In genomic region chr2:11447865-11448264, GRCm38 (mm10) we compare ENCODE assay signal across 18 mouse cellular contexts.
DNase-seq lines count a peak whose midpoint lies in the region; ATAC-seq and TF ChIP-seq lines count a peak whose summit lies in the region.
"Had no signal": no experiment of that assay in that cellular context is flagged by ENCODE, and none has a peak within 500 bp of the region (broad histone marks: within the 10 kb centered on the region; RNA-seq: fewer than 3 reads in every experiment).

No protein-coding gene starts in this region.

- no peaks in the 10 kb centered on the region for H3K9me3 ChIP-seq in liver, postnatal 0 days (ENCODE audit: low read length)
- H3K9me3 ChIP-seq in liver, embryonic 11.5 days (ENCODE audit: control insufficient read depth, low read length): no peaks in the 10 kb centered on the region
- no peaks in the 10 kb centered on the region for H3K9me3 ChIP-seq in kidney, postnatal 0 days (replicated peaks; ENCODE audit: low read length)
- H3K9me3 ChIP-seq in hindbrain, embryonic 16.5 days (ENCODE audit: control insufficient read depth, low read length): no peaks in the 10 kb centered on the region
- H3K9me3 ChIP-seq: hindbrain, embryonic 12.5 days; limb, embryonic 15.5 days had no signal

- H3K4me1 ChIP-seq in liver, postnatal 0 days (ENCODE audit: insufficient read depth): peaks cover 3% of the 10 kb centered on the region; the same call in 1 of the 2 replicates
- H3K4me1 ChIP-seq in liver, embryonic 11.5 days (replicated peaks; ENCODE audit: control insufficient read depth, insufficient read depth, low read length): no peaks in the 10 kb centered on the region
- H3K4me1 ChIP-seq in kidney, postnatal 0 days (replicated peaks; ENCODE audit: insufficient read depth, low read length): no peaks in the 10 kb centered on the region
- H3K4me1 ChIP-seq in hindbrain, embryonic 16.5 days (ENCODE audit: control insufficient read depth, insufficient read depth, low read depth, low read length): no peaks in the 10 kb centered on the region
- H3K4me1 ChIP-seq: hindbrain, embryonic 12.5 days; limb, embryonic 15.5 days had no signal

- peak; percentile 13 for DNase-seq in gastrocnemius, postnatal 25 days
- DNase-seq in gastrocnemius, adult 8-10 months (ENCODE audit: low spot score in 2 of 2): no peak
- DNase-seq in liver, postnatal 0 days: no peak
- DNase-seq in liver, embryonic 11.5 days (ENCODE audit: low spot score): no peak
- peak; percentile 29 for DNase-seq in kidney, postnatal 0 days (ENCODE audit: low spot score)
- DNase-seq in lung, postnatal 36 days: peak; percentile 59
- DNase-seq in spleen, postnatal 14 days (ENCODE audit: low spot score in 2 of 2): no peak
- DNase-seq: cerebellum, adult 11 months; cerebellum, postnatal 36 days; forebrain, postnatal 0 days; gastrocnemius, postnatal 36 days; layer of hippocampus, adult 9-11 months; thymus, postnatal 4 days had no signal

- WGBS in liver, postnatal 0 days (ENCODE audit: insufficient replicate concordance): 47% methylated on average over 2 of the region's 2 CpGs
- WGBS in liver, embryonic 11.5 days: 59% methylated on average over 2 of the region's 2 CpGs
- 51% methylated on average over 2 of the region's 2 CpGs for WGBS in kidney, postnatal 0 days
- WGBS in hindbrain, embryonic 16.5 days: 53% methylated on average over 2 of the region's 2 CpGs

- no peak overlapping the region for H3K4me2 ChIP-seq in liver, postnatal 0 days (ENCODE audit: low read depth, low read length)
- H3K4me2 ChIP-seq in liver, embryonic 11.5 days: no peak overlapping the region
- no peak overlapping the region for H3K4me2 ChIP-seq in kidney, postnatal 0 days (ENCODE audit: low read length)
- H3K4me2 ChIP-seq in hindbrain, embryonic 16.5 days (ENCODE audit: low read length): no peak overlapping the region
- H3K4me2 ChIP-seq: hindbrain, embryonic 12.5 days; limb, embryonic 15.5 days had no signal

- H3K4me3 ChIP-seq in liver, postnatal 0 days (ENCODE audit: low read depth, low read length): no peak overlapping the region
- no peak overlapping the region for H3K4me3 ChIP-seq in liver, embryonic 11.5 days (ENCODE audit: low read depth, low read length)
- no peak overlapping the region for H3K4me3 ChIP-seq in kidney, postnatal 0 days (replicated peaks; ENCODE audit: low read depth, low read length)
- H3K4me3 ChIP-seq in hindbrain, embryonic 16.5 days (ENCODE audit: low read length): no peak overlapping the region
- H3K4me3 ChIP-seq: hindbrain, embryonic 12.5 days; limb, embryonic 15.5 days had no signal

- ATAC-seq in liver, postnatal 0 days: no peak
- ATAC-seq in liver, embryonic 11.5 days (replicated peaks; ENCODE audit: low FRiP score): no peak
- ATAC-seq in kidney, postnatal 0 days (replicated peaks; ENCODE audit: low FRiP score, low read depth): no peak
- no peak for ATAC-seq in hindbrain, embryonic 16.5 days
- ATAC-seq: forebrain, postnatal 0 days; intestine, postnatal 0 days had no signal

- H3K27me3 ChIP-seq in liver, postnatal 0 days (ENCODE audit: insufficient read depth, low read length): no peaks in the 10 kb centered on the region
- H3K27me3 ChIP-seq in liver, embryonic 11.5 days (replicated peaks; ENCODE audit: control insufficient read depth, insufficient read depth, low read length): no peaks in the 10 kb centered on the region
- H3K27me3 ChIP-seq in kidney, postnatal 0 days (ENCODE audit: insufficient read depth, low read length): no peaks in the 10 kb centered on the region
- no peaks in the 10 kb centered on the region for H3K27me3 ChIP-seq in hindbrain, embryonic 16.5 days (replicated peaks; ENCODE audit: control insufficient read depth, insufficient read depth, low read length)
- H3K27me3 ChIP-seq: hindbrain, embryonic 12.5 days; limb, embryonic 15.5 days had no signal

- TF ChIP-seq EP300 in liver, postnatal 0 days (IDR thresholded peaks at IDR 0.05; ENCODE audit: low read depth): no peak

- H3K9ac ChIP-seq in liver, postnatal 0 days (replicated peaks): no peak overlapping the region
- no peak overlapping the region for H3K9ac ChIP-seq in liver, embryonic 11.5 days (ENCODE audit: low read depth, low read length)
- no peak overlapping the region for H3K9ac ChIP-seq in kidney, postnatal 0 days (ENCODE audit: low read depth, low read length)
- H3K9ac ChIP-seq in hindbrain, embryonic 16.5 days (ENCODE audit: low read depth, low read length): no peak overlapping the region
- H3K9ac ChIP-seq: forebrain, postnatal 0 days; hindbrain, embryonic 12.5 days; limb, embryonic 15.5 days had no signal

- H3K27ac ChIP-seq in liver, postnatal 0 days (ENCODE audit: low read depth): peak overlapping the region; percentile 25
- H3K27ac ChIP-seq in liver, embryonic 11.5 days (ENCODE audit: low read depth, low read length): no peak overlapping the region
- H3K27ac ChIP-seq in kidney, postnatal 0 days: no peak overlapping the region
- H3K27ac ChIP-seq in hindbrain, embryonic 16.5 days (ENCODE audit: low read depth, low read length): no peak overlapping the region
- H3K27ac ChIP-seq: hindbrain, embryonic 12.5 days; limb, embryonic 15.5 days; stomach, postnatal 0 days had no signal

- no peak for TF ChIP-seq CTCF in liver, postnatal 0 days (IDR thresholded peaks at IDR 0.05; ENCODE audit: low read depth)
- no peak for TF ChIP-seq CTCF in kidney, postnatal 0 days (IDR thresholded peaks at IDR 0.05; ENCODE audit: low read depth)

- no peaks in the 10 kb centered on the region for H3K36me3 ChIP-seq in liver, postnatal 0 days (replicated peaks; ENCODE audit: insufficient read depth, low read length)
- no peaks in the 10 kb centered on the region for H3K36me3 ChIP-seq in liver, embryonic 11.5 days (ENCODE audit: control insufficient read depth, insufficient read depth, low read length)
- no peaks in the 10 kb centered on the region for H3K36me3 ChIP-seq in kidney, postnatal 0 days (ENCODE audit: insufficient read depth, low read length)
- no peaks in the 10 kb centered on the region for H3K36me3 ChIP-seq in hindbrain, embryonic 16.5 days (ENCODE audit: control insufficient read depth, insufficient read depth, low read length)
- H3K36me3 ChIP-seq: hindbrain, embryonic 12.5 days; limb, embryonic 15.5 days had no signal

Comparison
In these comparisons a context has a peak if more than half of its experiments do, and no peak if none do; other contexts are left out.
1. DNase-seq: peak in gastrocnemius, postnatal 25 days (single experiment), kidney, postnatal 0 days (single experiment) and lung, postnatal 36 days (single experiment); none in gastrocnemius, adult 8-10 months (0 of 2), liver, postnatal 0 days (single experiment), liver, embryonic 11.5 days (single experiment) and spleen, postnatal 14 days (0 of 2).